Mouse (Mus musculus): Measurements from ENCODE around the gene Fap. TPM values are rescaled to one million over a fixed set of nuclear protein-coding genes. Genes with fewer than 3 reads are reported as not detected.

Fap gene
- polyA plus RNA-seq, 1 experiment, result 0.11 TPM

- TF ChIP-seq MYOG (IDR thresholded peaks at IDR 0.05; ENCODE audit: control insufficient read depth in 1 of 3, insufficient read depth in 1 of 3, insufficient read length in 2 of 3, low read depth in 2 of 3), result no peak
- TF ChIP-seq CEBPB (IDR thresholded peaks at IDR 0.05; ENCODE audit: insufficient read depth, poor library complexity, severe bottlenecking), result no peak
- no peak for TF ChIP-seq TCF12 (IDR thresholded peaks at IDR 0.05; ENCODE audit: insufficient read depth, poor library complexity, severe bottlenecking)
- no peak for TF ChIP-seq MYOD1 (IDR thresholded peaks at IDR 0.05; ENCODE audit: control insufficient read depth in 1 of 3, insufficient read length in 2 of 3, low read depth in 2 of 3)
- TF ChIP-seq REST (IDR thresholded peaks at IDR 0.05; ENCODE audit: insufficient read depth, insufficient read length), result no peak
- no peak for TF ChIP-seq POLR2AphosphoS2 (IDR thresholded peaks at IDR 0.05; ENCODE audit: insufficient read length, low read depth)
- TF ChIP-seq USF1 (IDR thresholded peaks at IDR 0.05; ENCODE audit: low read depth), result no peak
- TF ChIP-seq MAX (IDR thresholded peaks at IDR 0.05; ENCODE audit: low read depth), result no peak
- TF ChIP-seq SRF (IDR thresholded peaks at IDR 0.05; ENCODE audit: control insufficient read depth, insufficient read length, low read depth), result no peak
- no peak for TF ChIP-seq POLR2A (IDR thresholded peaks at IDR 0.05; ENCODE audit: insufficient read length, low read depth)
- TF ChIP-seq E2F4 (IDR thresholded peaks at IDR 0.05; ENCODE audit: insufficient read depth), result no peak
- no peak for TF ChIP-seq TCF3 (IDR thresholded peaks at IDR 0.05; ENCODE audit: insufficient read length, low read depth)
- H3K4me2 ChIP-seq (ENCODE audit: low read depth), result no peak overlapping the region
- H3K36me3 ChIP-seq (ENCODE audit: control insufficient read depth, insufficient read depth), result no peaks in the 10 kb centered on the region
- no peaks in the 10 kb centered on the region for H3K79me2 ChIP-seq (ENCODE audit: control insufficient read depth, insufficient read depth)
- no peak overlapping the region for H3K4me3 ChIP-seq
- H3K27me3 ChIP-seq (ENCODE audit: control insufficient read depth, insufficient read depth, insufficient read length), result no peaks in the 10 kb centered on the region
- H3ac ChIP-seq (ENCODE audit: control insufficient read depth, insufficient read length), result no peak overlapping the region
Observed at GRCm38 (mm10) chr2:62606205-62606604, 32.3 kb upstream of the Fap start.

- no peaks in the 10 kb centered on the region for H3K36me3 ChIP-seq (ENCODE audit: control insufficient read depth, insufficient read depth)
- no peaks in the 10 kb centered on the region for H3K79me2 ChIP-seq (ENCODE audit: control insufficient read depth, insufficient read depth)
- H3K4me3 ChIP-seq, result no peak overlapping the region
- H3K27me3 ChIP-seq (ENCODE audit: control insufficient read depth, insufficient read depth, insufficient read length), result no peaks in the 10 kb centered on the region
- TF ChIP-seq MYOG (IDR thresholded peaks at IDR 0.05; ENCODE audit: control insufficient read depth in 1 of 3, insufficient read depth in 1 of 3, insufficient read length in 2 of 3, low read depth in 2 of 3), result no peak
- no peak for TF ChIP-seq REST (IDR thresholded peaks at IDR 0.05; ENCODE audit: insufficient read depth, insufficient read length)
- TF ChIP-seq E2F4 (IDR thresholded peaks at IDR 0.05; ENCODE audit: insufficient read depth), result no peak
- TF ChIP-seq MAX (IDR thresholded peaks at IDR 0.05; ENCODE audit: low read depth), result no peak
- TF ChIP-seq CEBPB (IDR thresholded peaks at IDR 0.05; ENCODE audit: insufficient read depth, poor library complexity, severe bottlenecking), result no peak
- TF ChIP-seq POLR2A (IDR thresholded peaks at IDR 0.05; ENCODE audit: insufficient read length, low read depth), result no peak
- no peak for TF ChIP-seq MYOD1 (IDR thresholded peaks at IDR 0.05; ENCODE audit: control insufficient read depth in 1 of 3, insufficient read length in 2 of 3, low read depth in 2 of 3)
- no peak for TF ChIP-seq TCF3 (IDR thresholded peaks at IDR 0.05; ENCODE audit: insufficient read length, low read depth)
- TF ChIP-seq TCF12 (IDR thresholded peaks at IDR 0.05; ENCODE audit: insufficient read depth, poor library complexity, severe bottlenecking), result no peak
- TF ChIP-seq SRF (IDR thresholded peaks at IDR 0.05; ENCODE audit: control insufficient read depth, insufficient read length, low read depth), result no peak
- H3K4me2 ChIP-seq (ENCODE audit: low read depth), result no peak overlapping the region
- H3ac ChIP-seq (ENCODE audit: control insufficient read depth, insufficient read length), result no peak overlapping the region
Observed at GRCm38 (mm10) chr2:62603530-62603929, 29.7 kb upstream of the Fap start.

GRCm38 (mm10) chr2:62596586-62596985, 22.7 kb upstream of the Fap start:
- Histone ChIP-seq H3K4me2 (ENCODE audit: low read depth) (no peak overlapping the region), H3K36me3 (ENCODE audit: control insufficient read depth, insufficient read depth) (no peaks in the 10 kb centered on the region), H3K27me3 (ENCODE audit: control insufficient read depth, insufficient read depth, insufficient read length) (no peaks in the 10 kb centered on the region), H3K4me3 (no peak overlapping the region), H3ac (ENCODE audit: control insufficient read depth, insufficient read length) (no peak overlapping the region), H3K79me2 (ENCODE audit: control insufficient read depth, insufficient read depth) (no peaks in the 10 kb centered on the region)
- no peak for TF ChIP-seq CEBPB (IDR thresholded peaks at IDR 0.05; ENCODE audit: insufficient read depth, poor library complexity, severe bottlenecking)
- TF ChIP-seq TCF3 (IDR thresholded peaks at IDR 0.05; ENCODE audit: insufficient read length, low read depth), result no peak
- TF ChIP-seq POLR2AphosphoS2 (IDR thresholded peaks at IDR 0.05; ENCODE audit: insufficient read length, low read depth), result no peak
- TF ChIP-seq MYOD1 (IDR thresholded peaks at IDR 0.05; ENCODE audit: control insufficient read depth in 1 of 3, insufficient read length in 2 of 3, low read depth in 2 of 3), result no peak
- no peak for TF ChIP-seq MAX (IDR thresholded peaks at IDR 0.05; ENCODE audit: low read depth)
- TF ChIP-seq MYOG (IDR thresholded peaks at IDR 0.05; ENCODE audit: control insufficient read depth in 1 of 3, insufficient read depth in 1 of 3, insufficient read length in 2 of 3, low read depth in 2 of 3), result no peak
- no peak for TF ChIP-seq SRF (IDR thresholded peaks at IDR 0.05; ENCODE audit: control insufficient read depth, insufficient read length, low read depth)
- TF ChIP-seq USF1 (IDR thresholded peaks at IDR 0.05; ENCODE audit: low read depth), result no peak
- no peak for TF ChIP-seq REST (IDR thresholded peaks at IDR 0.05; ENCODE audit: insufficient read depth, insufficient read length)
- TF ChIP-seq POLR2A (IDR thresholded peaks at IDR 0.05; ENCODE audit: insufficient read length, low read depth), result no peak
- TF ChIP-seq TCF12 (IDR thresholded peaks at IDR 0.05; ENCODE audit: insufficient read depth, poor library complexity, severe bottlenecking), result no peak
- no peak for TF ChIP-seq E2F4 (IDR thresholded peaks at IDR 0.05; ENCODE audit: insufficient read depth)

GRCm38 (mm10) chr2:62594491-62594890, 20.6 kb upstream of the Fap start:
- TF ChIP-seq POLR2AphosphoS2 (IDR thresholded peaks at IDR 0.05; ENCODE audit: insufficient read length, low read depth), result no peak
- TF ChIP-seq MAX (IDR thresholded peaks at IDR 0.05; ENCODE audit: low read depth), result no peak
- no peak for TF ChIP-seq TCF3 (IDR thresholded peaks at IDR 0.05; ENCODE audit: insufficient read length, low read depth)
- no peak for TF ChIP-seq TCF12 (IDR thresholded peaks at IDR 0.05; ENCODE audit: insufficient read depth, poor library complexity, severe bottlenecking)
- TF ChIP-seq USF1 (IDR thresholded peaks at IDR 0.05; ENCODE audit: low read depth), result no peak
- no peak for TF ChIP-seq MYOD1 (IDR thresholded peaks at IDR 0.05; ENCODE audit: control insufficient read depth in 1 of 3, insufficient read length in 2 of 3, low read depth in 2 of 3)
- no peak for TF ChIP-seq SRF (IDR thresholded peaks at IDR 0.05; ENCODE audit: control insufficient read depth, insufficient read length, low read depth)
- TF ChIP-seq MYOG (IDR thresholded peaks at IDR 0.05; ENCODE audit: control insufficient read depth in 1 of 3, insufficient read depth in 1 of 3, insufficient read length in 2 of 3, low read depth in 2 of 3), result no peak
- TF ChIP-seq CEBPB (IDR thresholded peaks at IDR 0.05; ENCODE audit: insufficient read depth, poor library complexity, severe bottlenecking), result no peak
- TF ChIP-seq E2F4 (IDR thresholded peaks at IDR 0.05; ENCODE audit: insufficient read depth), result no peak
- TF ChIP-seq REST (IDR thresholded peaks at IDR 0.05; ENCODE audit: insufficient read depth, insufficient read length), result no peak
- TF ChIP-seq POLR2A (IDR thresholded peaks at IDR 0.05; ENCODE audit: insufficient read length, low read depth), result no peak
- H3K4me3 ChIP-seq, result no peak overlapping the region
- no peaks in the 10 kb centered on the region for H3K36me3 ChIP-seq (ENCODE audit: control insufficient read depth, insufficient read depth)
- H3ac ChIP-seq (ENCODE audit: control insufficient read depth, insufficient read length), result no peak overlapping the region
- H3K4me2 ChIP-seq (ENCODE audit: low read depth), result no peak overlapping the region
- H3K27me3 ChIP-seq (ENCODE audit: control insufficient read depth, insufficient read depth, insufficient read length), result no peaks in the 10 kb centered on the region
- H3K79me2 ChIP-seq (ENCODE audit: control insufficient read depth, insufficient read depth), result no peaks in the 10 kb centered on the region

Data from myocyte (in vitro differentiated cells).